18 mouse cellular contexts compared by ENCODE assay signal in genomic region chr1:194671783-194672524, GRCm38 (mm10). TPM values are rescaled to one million over a fixed set of nuclear protein-coding genes. Genes with fewer than 3 reads are reported as not detected.
DNase-seq lines count a peak whose midpoint lies in the region; ATAC-seq lines count a peak whose summit lies in the region.
"Had no signal": no experiment of that assay in that cellular context is flagged by ENCODE, and none has a peak within 500 bp of the region (broad histone marks: within the 10 kb centered on the region; RNA-seq: fewer than 3 reads in every experiment).

No protein-coding gene starts in this region.

- H3K4me3 ChIP-seq in kidney, embryonic 14.5 days (ENCODE audit: low read length) = no peak overlapping the region
- no peak overlapping the region for H3K4me3 ChIP-seq in macrophage (ENCODE audit: inconsistent target)
- H3K4me3 ChIP-seq in hindbrain, embryonic 12.5 days = no peak overlapping the region
- H3K4me3 ChIP-seq: midbrain, embryonic 12.5 days; neural tube, embryonic 12.5 days had no signal

- no peaks in the 10 kb centered on the region for H3K9me3 ChIP-seq in kidney, embryonic 14.5 days (ENCODE audit: control insufficient read depth, low read length)
- H3K9me3 ChIP-seq in hindbrain, embryonic 12.5 days (replicated peaks) = no peaks in the 10 kb centered on the region
- H3K9me3 ChIP-seq: midbrain, embryonic 12.5 days; neural tube, embryonic 12.5 days had no signal

- H3K27me3 ChIP-seq in kidney, embryonic 14.5 days (ENCODE audit: control insufficient read depth, insufficient read depth, low read length) = no peaks in the 10 kb centered on the region
- H3K27me3 ChIP-seq in hindbrain, embryonic 12.5 days = no peaks in the 10 kb centered on the region
- H3K27me3 ChIP-seq: midbrain, embryonic 12.5 days; neural tube, embryonic 12.5 days had no signal

- H3K79me2 ChIP-seq in macrophage (ENCODE audit: inconsistent target) = no peaks in the 10 kb centered on the region

- ATAC-seq in kidney, embryonic 14.5 days (ENCODE audit: low FRiP score, low TSS enrichment) = no peak
- no peak for ATAC-seq in hindbrain, embryonic 12.5 days (ENCODE audit: low FRiP score)
- ATAC-seq: hindbrain, postnatal 0 days had no signal

- DNase-seq in kidney, adult 8-10 months = peak; percentile 35 to 47
- DNase-seq in 416B (ENCODE audit: low read depth) = peak; percentile 80
- DNase-seq in c-Kit-positive CD71-positive TER-119-positive erythroid progenitor cells, embryonic 14.5 days (ENCODE audit: low spot score) = peak; percentile 11
- DNase-seq in B cell, adult 2 months = no peak
- DNase-seq in thymus, postnatal 14 days = no peak
- DNase-seq: adrenal gland, postnatal 36 days; cerebellum, adult 11-12 months; gastrocnemius, postnatal 36 days; layer of hippocampus, adult 9-11 months; left cerebral cortex, postnatal 4 days; lung, adult 2 months; thymus, adult 18-20 months had no signal

- H3K36me3 ChIP-seq in kidney, embryonic 14.5 days (ENCODE audit: control insufficient read depth, insufficient read depth, low read length) = no peaks in the 10 kb centered on the region
- no peaks in the 10 kb centered on the region for H3K36me3 ChIP-seq in macrophage (ENCODE audit: inconsistent target)
- H3K36me3 ChIP-seq in hindbrain, embryonic 12.5 days = 0 out of 2 replicates have a peak, but pooled peaks cover 7% of the 10 kb centered on the region
- H3K36me3 ChIP-seq: midbrain, embryonic 12.5 days; neural tube, embryonic 12.5 days had no signal

- no peak overlapping the region for H3K27ac ChIP-seq in kidney, embryonic 14.5 days (ENCODE audit: low read depth, low read length)
- H3K27ac ChIP-seq in macrophage = peak overlapping the region; percentile 91
- H3K27ac ChIP-seq in hindbrain, embryonic 12.5 days = no peak overlapping the region
- H3K27ac ChIP-seq: hindbrain, postnatal 0 days; midbrain, embryonic 12.5 days; neural tube, embryonic 12.5 days had no signal

- no peaks in the 10 kb centered on the region; the same call in 1 of the 2 replicates for H3K4me1 ChIP-seq in kidney, embryonic 14.5 days (ENCODE audit: control insufficient read depth, insufficient read depth, low read length)
- peaks cover 5% of the 10 kb centered on the region for H3K4me1 ChIP-seq in hindbrain, embryonic 12.5 days

- 80% methylated on average over 4 of the region's 4 CpGs for WGBS in kidney, embryonic 14.5 days
- WGBS in macrophage (ENCODE audit: missing documents) = 33% methylated on average over 3 of the region's 4 CpGs
- WGBS in hindbrain, embryonic 12.5 days = 91% methylated on average over 4 of the region's 4 CpGs

- H3K4me2 ChIP-seq in kidney, embryonic 14.5 days (replicated peaks; ENCODE audit: low read depth, low read length) = no peak overlapping the region
- H3K4me2 ChIP-seq in hindbrain, embryonic 12.5 days (replicated peaks) = no peak overlapping the region
- H3K4me2 ChIP-seq: midbrain, embryonic 12.5 days; neural tube, embryonic 12.5 days had no signal

- H3K9ac ChIP-seq in kidney, embryonic 14.5 days (ENCODE audit: low read depth, low read length) = no peak overlapping the region
- no peak overlapping the region for H3K9ac ChIP-seq in hindbrain, embryonic 12.5 days
- H3K9ac ChIP-seq: midbrain, embryonic 12.5 days; neural tube, embryonic 12.5 days had no signal

RNA-seq across cellular contexts. Expression of gene Plxna2, which starts 53.9 kb away (rescaled TPM):
- polyA plus RNA-seq in kidney, embryonic 14.5 days (2014; fragmentation: Nextera tagmentation; extraction: Ambion mirVana) = 4.4 and 7.4 TPM in 2 replicates
- total RNA-seq in macrophage (2018; cell fraction: chromatin; rRNA removed) = 100 to 1,000 TPM in 11 of 26 experiments, 10 to 100 TPM in 15; 22.7 to 431 (median 83.1) TPM
- total RNA-seq in macrophage (2018; cell fraction: cytosol; rRNA removed) = 10 to 100 TPM in 13 of 26 experiments, 1 to 10 TPM in 13; 3.8 to 30.4 (median 11.1) TPM
- 100 to 1,000 TPM in 7 of 26 experiments, 10 to 100 TPM in 19; 13.3 to 212 (median 58.5) TPM for total RNA-seq in macrophage (2018; cell fraction: nucleus; rRNA removed)
- 6.9 to 10.3 TPM (median 7.1 TPM) in 3 replicates for polyA plus RNA-seq in macrophage (2018)
- 27.9 and 32.3 TPM in 2 replicates for polyA plus RNA-seq in hindbrain, embryonic 12.5 days (2016; fragmentation: Nextera tagmentation; extraction: Ambion mirVana)

Comparison
In these comparisons a context has a peak if more than half of its experiments do, and no peak if none do; other contexts are left out.
1. DNase-seq: peak in kidney, adult 8-10 months (2 of 2), 416B (single experiment) and c-Kit-positive CD71-positive TER-119-positive erythroid progenitor cells, embryonic 14.5 days (single experiment); none in B cell, adult 2 months (0 of 2) and thymus, postnatal 14 days (single experiment).